Mouse (Mus musculus) frontal cortex, adult (tissue): ENCODE data around the gene Supt20.

ENCODE experiments used
- ATAC-seq: cut with Nextera tagmentation; 2 replicates; pipeline ENCODE4 v1.9.2; 2017; ENCODE audit warnings: mild to moderate bottlenecking, moderate library complexity, mixed read lengths; ENCODE audit not compliant: low TSS enrichment

Supt20 gene

DNA sequence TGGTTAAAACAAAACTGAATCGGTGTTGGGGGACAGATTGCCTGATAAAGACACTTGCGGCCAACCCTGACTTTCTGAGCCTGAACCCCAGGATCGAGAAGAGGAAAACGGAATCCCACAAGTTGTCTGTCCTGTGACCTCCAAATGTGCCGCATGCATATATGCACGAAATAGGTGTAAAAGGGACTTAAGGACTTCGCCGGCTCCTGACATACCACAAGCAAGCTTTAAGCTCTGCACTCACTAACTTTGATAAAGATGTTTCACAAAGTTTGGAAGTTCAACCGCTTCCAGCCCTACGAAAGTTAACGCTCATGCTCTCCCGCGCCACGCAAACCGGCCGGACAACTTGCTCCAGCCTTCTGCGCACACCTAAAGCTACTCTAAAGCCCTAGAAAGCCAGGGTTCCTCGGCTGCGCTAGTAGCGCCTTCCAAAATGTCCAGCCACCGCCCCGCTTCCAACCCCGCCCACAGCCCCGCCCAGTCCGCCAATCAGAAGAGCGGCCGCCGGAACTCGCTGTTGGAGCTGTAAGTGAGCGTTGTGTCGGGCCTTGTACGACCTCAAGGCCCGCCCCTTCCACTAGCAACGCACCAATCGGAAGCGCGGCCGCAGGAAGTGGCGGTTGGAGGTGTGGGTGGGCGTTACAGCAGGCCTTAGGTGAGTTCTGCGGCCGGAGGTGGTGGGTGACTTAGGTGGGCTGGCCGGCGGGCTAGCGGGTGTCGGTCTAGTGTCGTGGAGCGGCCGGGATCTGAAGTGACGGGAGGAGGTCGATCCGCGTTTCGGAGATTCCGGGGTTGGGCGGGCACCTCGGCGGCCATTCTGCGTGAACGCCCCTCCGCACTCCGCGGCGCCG, at the start of gene Supt20:
TSS of gene Supt20 (plus strand) at position 606 of the 854 bp plus-strand sequence.
- ATAC-seq = peak; percentile 100

DNA sequence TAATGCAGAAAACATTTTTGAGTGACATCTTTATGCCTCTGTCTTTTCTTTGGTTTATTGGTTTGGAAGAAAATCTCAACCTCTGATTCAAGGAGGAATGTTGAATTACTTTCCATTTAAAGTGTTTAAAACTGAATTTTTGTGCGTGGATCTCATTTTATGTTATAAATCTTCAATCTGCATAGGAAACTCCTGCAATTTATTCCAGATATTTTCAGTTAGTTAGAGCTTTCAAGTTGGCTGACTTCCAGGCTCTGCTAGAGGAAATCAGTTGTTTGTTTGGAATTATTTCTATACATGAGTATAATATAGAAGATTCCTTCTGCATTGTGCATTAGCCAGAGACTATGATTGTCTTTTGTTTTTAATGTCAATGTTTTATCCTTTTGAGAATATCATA, 49.8 kb upstream of the Supt20 start:
- ATAC-seq = no peak

DNA sequence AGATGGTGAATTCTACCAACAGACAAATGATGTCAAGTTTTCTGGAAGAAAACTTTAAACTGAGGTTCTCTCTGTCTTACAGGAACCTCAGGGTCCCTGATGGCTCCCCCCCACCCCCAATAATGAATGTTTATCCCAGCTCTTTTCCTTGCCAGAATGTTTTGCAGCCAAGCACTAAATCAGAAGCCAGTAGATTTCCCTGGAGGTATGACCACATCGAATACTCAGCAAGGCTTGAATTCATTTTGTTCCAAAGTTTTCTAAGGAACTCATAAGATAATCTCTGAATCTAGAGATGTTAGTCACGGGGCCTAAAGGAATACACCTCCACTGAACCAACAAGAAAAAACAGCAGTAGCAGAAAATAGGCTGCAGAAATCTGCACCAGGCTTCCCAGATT, 45.0 kb upstream of the Supt20 start:
- no peak for ATAC-seq

DNA sequence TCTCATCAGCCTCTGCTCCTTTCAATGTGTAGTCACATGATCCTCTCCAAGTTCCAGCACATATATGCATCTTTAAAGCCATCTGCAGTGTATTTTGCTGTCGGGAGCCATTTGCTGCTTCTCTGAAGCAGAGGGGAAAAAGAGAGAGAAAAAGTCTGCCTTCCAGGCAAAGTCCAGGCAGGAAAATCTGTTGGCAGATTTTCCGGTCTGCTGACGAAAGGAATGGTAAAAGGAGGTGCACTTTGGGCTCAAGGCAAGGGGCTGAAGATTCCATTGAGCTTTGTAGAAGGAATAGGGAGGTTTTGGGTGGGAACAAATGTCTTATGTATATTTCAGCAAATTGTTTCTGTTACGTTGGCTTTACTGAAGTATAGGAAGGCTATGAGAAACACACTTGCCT, 41.0 kb upstream of the Supt20 start:
- no peak for ATAC-seq

DNA sequence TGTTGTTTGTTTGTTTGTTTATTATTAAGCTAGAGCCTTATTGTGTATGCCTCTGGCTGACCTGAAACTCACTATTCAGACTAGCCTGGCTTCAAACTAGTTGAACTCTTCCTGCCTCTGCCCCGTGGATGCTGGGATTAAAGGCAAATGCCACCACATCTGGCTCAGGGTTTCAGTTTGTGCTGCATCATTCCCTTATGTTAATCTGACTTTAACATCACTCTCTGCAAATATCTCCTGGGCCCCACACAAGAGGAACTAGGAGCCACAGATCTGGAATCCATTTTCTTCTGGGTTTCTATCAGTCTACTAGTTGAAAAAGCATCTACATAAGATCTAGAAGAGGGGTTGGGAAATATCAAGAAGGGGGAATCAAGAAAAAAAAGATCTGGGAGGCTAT, 38.4 kb upstream of the Supt20 start:
- ATAC-seq = no peak

DNA sequence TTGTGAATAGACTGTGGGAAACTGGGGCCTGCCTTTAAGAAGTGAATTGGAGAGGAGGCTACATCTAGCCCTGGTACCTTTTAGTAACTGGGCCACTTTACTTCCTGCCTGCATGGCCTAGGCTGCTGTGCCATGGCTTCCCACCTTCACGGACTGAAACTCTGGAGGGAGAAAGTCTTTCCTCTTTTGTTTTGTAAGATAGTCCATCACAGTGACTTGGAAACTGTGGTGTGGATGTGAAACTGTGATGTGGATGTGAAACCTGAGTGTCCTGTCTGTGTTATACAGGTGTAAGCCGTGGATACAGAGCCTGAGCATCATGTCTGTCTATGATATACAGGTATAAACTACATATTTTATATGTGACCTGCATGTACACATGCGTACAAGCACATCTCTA, 35.5 kb upstream of the Supt20 start:
- no peak for ATAC-seq

DNA sequence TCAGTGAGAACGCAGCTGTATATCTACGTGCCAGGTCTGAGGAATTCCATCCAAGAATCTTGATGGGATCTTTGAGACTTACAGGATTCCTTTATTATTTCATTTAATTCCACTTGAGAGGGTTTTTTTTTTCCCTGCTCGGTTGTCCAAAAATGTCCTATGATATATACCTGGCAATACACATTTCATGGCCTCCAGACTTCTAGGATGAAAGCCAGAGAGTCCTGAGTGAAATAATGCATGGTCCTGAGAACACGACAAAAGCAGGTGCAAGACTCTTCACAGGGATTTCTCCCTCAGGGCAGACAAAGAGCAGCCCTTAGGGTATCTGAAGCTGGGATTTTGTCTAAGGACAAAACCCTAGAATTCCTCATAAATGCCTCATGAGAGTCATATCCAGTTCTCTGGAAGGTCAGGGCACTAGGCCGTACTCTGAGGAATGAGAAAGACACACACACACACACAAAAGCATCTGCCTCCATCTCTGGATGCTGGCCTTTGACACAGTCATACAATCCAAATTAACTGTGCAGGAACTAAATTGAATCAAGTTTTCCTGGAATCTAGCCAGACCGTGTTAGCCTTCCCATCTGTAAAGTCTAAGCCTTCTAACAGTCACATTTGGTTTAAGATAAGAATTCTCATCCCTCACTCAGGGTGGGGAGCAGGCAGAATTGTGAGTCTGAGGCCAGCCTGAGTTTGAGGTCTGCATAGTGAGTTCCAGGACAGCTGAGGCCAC, 34.5 kb upstream of the Supt20 start:
- no peak for ATAC-seq

DNA sequence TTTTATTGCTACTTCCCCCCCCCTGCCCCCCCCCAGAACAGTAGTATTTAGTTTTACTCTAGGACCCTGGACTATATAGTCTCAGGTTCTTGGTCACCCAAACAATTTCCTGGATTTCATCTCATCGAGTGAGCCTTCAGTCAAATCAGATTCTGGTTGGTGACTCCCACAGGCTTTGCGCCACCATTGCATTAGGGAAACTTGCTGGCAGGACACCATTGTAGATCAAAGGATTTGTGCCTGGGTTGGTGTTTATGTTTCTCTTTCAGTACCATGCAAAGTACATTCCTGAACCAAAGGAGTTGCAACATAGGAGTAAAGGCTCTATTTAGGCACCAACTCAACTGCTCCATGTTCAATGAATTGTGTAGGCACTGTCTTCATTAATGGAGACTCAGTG, 32.9 kb upstream of the Supt20 start:
- no peak for ATAC-seq

DNA sequence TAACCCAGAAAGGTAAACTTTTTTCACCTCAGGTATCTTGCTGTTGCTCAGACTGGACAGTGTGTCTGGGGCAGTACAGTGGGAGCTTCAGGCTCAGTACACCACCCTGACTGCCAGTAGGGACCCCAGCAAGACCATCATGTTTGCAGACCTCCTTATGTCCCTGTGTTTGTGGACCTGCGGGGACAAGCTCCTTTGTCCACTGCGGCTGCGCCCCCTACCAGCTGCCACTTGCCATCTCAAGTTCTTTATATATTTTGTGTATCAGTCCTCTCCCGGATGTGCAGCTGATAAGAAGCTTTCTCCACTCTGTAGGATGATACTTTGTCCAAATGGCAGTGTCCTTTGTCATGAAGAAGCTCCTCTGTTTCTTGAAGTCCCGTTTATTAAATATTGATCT, 30.2 kb upstream of the Supt20 start:
- no peak for ATAC-seq

DNA sequence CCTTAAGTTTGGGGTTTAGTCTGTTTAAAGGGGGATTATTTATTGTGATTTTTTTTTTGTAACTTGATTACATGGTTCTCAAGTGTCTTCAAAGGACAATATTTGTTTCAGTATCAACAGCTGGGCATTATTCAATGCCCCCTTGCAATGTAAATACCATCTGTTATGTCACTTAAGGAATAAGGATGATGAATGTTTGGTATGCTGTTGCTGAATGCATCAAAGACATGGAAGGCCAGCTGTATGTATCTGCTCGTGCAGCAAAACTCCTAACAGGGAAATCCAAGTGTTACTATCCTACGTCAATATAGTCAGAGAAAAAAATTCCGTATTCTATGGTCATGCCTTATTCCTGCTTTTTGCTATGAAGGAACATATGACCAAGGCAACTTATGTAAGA, 24.5 kb upstream of the Supt20 start:
- ATAC-seq = no peak

DNA sequence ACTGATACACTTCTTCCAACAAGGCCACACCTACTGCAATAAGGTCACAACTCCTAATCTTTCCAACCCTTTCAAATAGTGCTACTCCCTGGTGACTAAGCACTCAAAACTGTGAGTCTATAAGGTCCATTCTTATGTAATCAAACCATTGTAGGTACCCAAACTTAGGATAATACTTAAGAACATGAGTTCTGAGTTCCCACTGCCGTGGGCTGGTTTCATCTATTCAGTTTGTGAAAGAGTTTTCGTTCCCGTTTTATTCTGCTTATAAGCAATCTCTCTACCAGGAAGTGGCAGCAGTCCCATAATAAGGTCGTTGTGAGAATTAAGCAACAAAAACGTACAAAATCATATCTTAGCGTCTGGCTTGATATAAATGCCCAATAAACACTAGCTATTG, 23.9 kb upstream of the Supt20 start:
- ATAC-seq = no peak

DNA sequence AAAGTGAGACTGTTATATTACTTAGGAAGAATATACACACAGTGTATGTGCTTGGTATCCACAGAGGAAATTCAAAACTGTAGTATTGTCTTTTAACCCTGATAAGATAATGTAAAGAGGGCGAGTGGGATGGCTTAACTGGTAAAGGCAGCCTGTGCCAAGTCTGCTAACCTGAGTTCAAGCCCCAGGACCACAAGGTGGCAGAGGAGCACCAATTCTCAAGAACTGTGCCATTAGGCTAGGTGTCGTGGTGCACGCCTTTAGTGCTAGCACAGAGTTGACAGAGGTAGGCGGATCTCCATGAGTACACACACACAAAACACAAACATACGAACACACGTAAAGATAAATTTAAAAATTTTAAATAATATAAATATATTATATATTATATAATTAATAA, 23.0 kb upstream of the Supt20 start:
- ATAC-seq = no peak

DNA sequence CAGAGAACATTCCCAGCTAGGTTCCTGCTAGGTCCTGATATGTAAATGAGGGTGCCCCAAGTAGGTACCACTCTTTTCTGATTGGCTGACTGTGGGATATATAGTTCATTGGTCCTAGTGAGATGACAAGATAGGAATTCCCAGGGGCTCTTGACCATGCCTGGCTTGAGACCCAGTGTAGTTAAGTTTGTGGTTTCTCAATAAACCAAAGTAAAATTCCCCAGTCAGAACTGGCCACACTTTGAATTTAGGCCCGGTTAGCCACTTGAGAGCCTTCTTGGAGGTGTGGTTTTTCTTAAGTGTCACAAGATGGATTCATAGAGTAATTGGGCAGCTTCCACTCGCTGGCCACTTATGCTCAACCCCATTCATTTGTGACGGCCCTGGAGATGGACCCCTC, 20.5 kb upstream of the Supt20 start:
- ATAC-seq = no peak

DNA sequence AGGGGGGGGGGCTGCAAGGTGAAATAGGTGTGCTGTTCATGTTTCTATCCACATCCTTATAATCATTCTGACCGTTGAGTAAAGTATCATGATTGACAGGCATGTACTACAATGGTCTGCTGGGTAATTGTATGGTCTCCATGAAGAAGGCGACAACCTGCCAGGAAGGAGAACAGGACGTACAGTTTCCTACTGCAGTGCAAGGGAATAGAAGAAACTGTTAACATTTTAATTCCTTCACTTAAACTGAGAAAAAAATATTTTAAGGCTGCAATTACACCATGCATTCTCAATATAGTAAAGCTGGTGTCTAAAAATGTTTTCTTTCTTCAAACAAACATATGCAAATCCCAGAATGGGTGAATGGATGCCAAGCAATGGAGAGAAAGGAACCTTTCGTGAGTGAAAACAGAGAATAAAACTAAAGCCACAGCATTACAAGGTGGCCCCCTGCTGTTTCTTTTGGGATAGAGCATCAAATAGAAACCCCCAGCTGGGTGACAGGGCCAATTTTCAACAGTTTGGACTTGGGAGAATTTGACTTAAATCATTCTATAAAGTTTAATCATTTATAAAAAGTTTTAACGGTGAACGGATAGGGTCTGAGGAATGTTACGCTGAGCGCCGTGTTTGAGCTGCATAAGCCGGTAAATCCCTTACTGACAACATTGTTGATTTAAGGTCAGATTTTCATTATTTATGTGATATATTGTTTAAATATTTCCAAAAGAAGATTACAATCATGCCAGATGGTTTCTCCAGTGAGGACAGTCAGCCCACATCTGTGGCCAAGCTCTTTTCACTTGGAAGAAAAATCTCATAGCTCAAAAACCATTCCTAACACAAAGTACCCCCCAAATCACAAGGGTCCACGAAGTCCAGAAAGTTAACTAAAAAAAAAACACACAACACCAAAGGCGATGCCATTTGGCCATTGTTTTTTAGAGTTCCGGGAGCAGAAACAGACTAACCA, 19.8 kb upstream of the Supt20 start:
- ATAC-seq = peak; percentile 91

DNA sequence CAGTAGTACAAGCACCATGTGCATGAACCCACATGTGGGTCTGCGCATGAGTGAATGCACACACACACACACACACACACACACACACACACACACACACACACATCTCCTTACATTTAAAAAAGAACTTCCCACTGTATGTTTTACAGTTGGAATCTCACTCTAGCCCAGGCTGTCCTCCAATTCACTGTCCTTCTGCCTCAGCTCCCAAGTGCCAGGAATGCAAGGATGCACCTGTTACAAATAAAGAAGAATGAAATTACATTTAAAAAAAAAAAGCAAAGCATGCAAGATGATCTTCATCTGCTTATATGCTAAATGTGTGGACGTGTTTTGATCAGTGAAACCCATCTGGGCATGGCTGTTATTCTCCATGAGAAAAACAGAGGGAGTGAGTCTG, 15.8 kb upstream of the Supt20 start:
- no peak for ATAC-seq

DNA sequence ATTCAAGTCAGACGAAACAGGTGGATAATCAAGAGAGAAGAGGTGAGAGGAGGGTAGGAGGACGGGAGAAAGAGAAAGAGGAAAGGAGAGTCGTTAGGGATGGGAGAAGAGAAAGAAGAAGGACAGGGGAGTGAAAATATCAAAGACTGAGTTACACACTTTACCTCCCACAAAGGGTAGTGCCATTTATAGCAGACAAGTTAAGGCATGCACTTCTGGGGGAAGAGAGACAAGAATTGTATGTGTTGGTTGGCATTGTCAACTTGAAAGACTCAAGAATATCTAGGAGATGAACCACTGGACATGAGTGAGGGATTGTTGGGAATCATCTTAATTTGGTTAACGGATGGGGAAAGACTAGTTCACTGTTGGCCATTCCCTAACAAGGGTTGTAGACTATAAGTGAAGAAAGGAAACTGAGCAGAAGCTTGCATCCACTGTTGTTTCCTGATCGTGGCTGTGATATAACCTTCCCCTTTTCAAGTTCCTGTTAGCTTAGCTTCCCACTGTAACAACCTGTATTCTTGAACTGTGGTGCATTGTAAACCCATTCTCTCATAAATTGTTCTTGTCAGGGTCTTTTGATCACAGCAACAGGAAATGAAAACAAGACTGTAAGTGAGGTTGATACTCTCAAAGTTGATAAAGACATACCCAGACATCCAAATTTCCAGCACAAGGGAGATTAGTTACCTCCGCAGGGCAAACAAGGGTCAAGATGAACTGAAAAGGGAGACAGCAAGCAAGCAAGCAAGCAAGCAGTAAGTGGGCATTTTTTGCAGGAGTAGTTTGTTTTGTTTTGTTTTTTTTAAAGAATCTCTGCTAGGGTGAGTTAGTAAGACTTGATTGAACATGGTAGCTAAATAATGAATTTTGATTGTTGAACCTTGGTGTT, 11.1 kb upstream of the Supt20 start:
- ATAC-seq = no peak

DNA sequence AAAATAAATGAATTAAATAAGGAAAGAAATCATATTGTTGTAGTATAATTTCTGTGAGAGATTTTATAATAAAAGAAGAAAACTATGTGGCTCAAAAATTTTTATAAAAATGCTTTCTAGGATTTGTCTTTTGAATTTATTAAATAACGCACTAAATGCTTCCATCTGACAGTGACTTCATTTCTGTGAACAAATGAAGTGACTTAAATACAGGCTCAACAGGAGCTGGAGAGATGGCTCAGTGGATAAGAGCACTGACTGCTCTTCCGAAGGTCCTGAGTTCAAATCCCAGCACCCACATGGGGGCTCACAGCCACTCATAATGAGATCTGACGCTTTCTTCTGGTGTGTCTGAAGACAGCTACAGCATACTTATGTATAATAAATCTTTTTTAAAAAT, 7.4 kb upstream of the Supt20 start:
- ATAC-seq = no peak

DNA sequence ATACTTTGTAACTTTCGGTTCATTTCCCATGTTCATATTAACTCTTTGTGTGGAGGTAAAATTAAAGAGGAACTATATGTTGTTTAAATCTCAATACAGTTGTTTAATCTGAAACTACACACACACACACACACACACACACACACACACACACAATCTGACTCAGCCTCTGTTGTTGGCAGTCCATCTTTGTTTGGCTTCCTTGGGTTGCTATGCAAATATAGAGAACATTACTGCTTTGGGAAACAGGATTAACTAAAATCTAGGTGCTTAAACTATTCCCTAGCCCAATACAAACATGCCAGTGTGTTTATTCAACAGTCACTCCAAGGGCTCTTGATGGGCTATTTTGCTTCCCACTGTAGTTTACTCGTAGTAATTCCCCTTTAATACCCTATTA, 5.4 kb upstream of the Supt20 start:
- no peak for ATAC-seq

DNA sequence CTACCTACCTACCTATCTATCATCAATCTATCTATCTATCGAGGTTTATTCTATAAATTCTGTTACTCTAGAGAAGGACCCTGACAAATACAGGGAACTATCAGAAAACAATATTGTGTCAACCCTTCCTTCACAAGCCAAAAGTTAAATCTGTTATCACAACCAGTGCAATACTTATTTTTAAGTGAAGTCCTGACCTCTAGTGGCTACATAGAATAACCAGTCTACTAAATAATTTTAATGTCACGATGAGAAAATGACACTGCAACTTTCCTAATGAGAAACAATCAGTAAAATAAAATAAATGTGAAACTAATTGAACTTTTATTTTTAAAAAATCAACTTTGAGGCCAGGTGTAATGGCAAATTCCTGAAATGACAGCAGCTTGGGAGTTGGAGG, 3.5 kb upstream of the Supt20 start:
- ATAC-seq = no peak

DNA sequence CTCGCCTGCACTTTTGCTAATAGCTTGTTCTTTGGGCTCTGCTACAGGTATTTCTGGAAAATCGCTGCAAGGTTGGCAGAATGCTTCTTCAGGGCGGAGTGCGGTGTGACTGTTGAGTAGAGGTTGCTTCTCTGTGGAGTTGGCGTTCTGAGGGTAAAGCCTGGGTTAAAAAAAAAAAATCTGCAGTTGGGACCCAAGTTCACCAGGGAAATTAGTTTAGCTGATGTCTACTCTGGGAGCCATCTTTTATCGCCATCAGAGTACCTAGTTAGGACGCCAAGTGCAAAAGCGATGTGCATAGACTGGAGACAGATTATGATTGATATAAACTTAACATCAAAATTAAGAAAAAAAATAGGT, 429 bp downstream of the Supt20 start:
- peak; percentile 27; the same call in 1 of the 2 replicates for ATAC-seq

DNA sequence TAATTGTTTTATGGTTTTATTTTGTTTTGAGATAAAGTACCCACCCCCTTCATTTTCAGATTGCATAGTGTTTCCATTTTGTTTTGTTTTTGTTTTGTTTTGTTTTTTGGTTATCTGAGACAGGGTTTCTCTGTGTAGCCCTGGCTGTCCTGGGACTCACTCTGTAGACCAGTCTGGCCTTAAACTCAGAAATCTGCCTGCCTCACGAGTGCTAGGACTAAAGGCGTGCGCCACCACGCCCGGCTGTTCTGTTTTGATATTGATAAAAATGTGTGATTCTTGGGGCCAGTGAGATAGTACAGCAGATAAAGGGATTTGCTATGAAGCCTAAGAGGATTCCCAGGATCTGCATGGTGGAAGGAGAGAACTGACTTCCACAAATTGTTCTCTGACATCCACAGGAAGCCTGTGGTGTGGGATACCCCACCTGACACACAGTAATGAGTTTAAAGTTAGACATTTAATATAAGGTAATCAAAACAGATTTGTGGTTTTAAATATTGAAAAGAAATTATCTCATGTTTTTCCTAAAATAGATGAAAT, 7.2 kb downstream of the Supt20 start:
- ATAC-seq = no peak
